Mouse (Mus musculus) embryonic facial prominence, embryonic 15.5 days (tissue): Measurements from ENCODE around the gene U2af2. TPM values are rescaled to one million over a fixed set of nuclear protein-coding genes. Genes with fewer than 3 reads are reported as not detected.
A peak's percentile ranks its signal among the peaks of the same experiment; 100 is the strongest.

Source experiments
- ATAC-seq: fragments of 200-750 bp; cut with Nextera tagmentation; 2 replicates; pipeline ENCODE4 v1.8.0; 2017; ENCODE audit warnings: low read depth, moderate TSS enrichment; ENCODE audit not compliant: insufficient number of reproducible peaks, low FRiP score, low TSS enrichment
- H3K27ac ChIP-seq: fragments of 300-500 bp; sonication (generic); replicated peaks from 2 replicates; pipeline ENCODE4 v1.5.1; 2015; ENCODE audit warnings: mild to moderate bottlenecking, inconsistent platforms
- H3K27me3 ChIP-seq: fragments of 300-500 bp; sonication (generic); 2 replicates; pipeline ENCODE4 v1.6.1; 2015; ENCODE audit warnings: inconsistent platforms
- H3K36me3 ChIP-seq: fragments of 300-500 bp; sonication (generic); 2 replicates; pipeline ENCODE4 v1.6.1; 2015; ENCODE audit warnings: mild to moderate bottlenecking, inconsistent platforms
- H3K4me1 ChIP-seq: fragments of 300-500 bp; sonication (generic); 2 replicates; pipeline ENCODE4 v1.6.1; 2015; ENCODE audit warnings: inconsistent platforms
- H3K4me2 ChIP-seq: fragments of 300-500 bp; sonication (generic); replicated peaks from 2 replicates; pipeline ENCODE4 v1.6.1; 2015; ENCODE audit warnings: mild to moderate bottlenecking, inconsistent platforms
- H3K4me3 ChIP-seq: fragments of 300-500 bp; sonication (generic); replicated peaks from 2 replicates; pipeline ENCODE4 v1.5.1; 2015; ENCODE audit warnings: mild to moderate bottlenecking, inconsistent platforms
- H3K9ac ChIP-seq: fragments of 300-500 bp; sonication (generic); 2 replicates; pipeline ENCODE4 v1.6.1; 2015; ENCODE audit warnings: inconsistent platforms
- H3K9me3 ChIP-seq: fragments of 300-500 bp; sonication (generic); replicated peaks from 2 replicates; pipeline ENCODE4 v1.6.1; 2016; ENCODE audit warnings: inconsistent platforms
- WGBS: fragments of 180-500 bp; shearing (Covaris S2); methylation state at CpG from one replicate; pipeline ENCODE4 v1.1.7; 2015; 5-methylcytosine and 5-hydroxymethylcytosine counted together
- microRNA-seq: library from miRNA; unstranded; fragments of <30 nt; microRNA quantifications from one replicate; pipeline ENCODE4, GENCODE M21; 2016; ENCODE audit warnings: borderline number of aligned reads
- polyA plus RNA-seq: library from polyadenylated mRNA; unstranded; fragments of >200 nt; fragmentation: Nextera tagmentation; extraction: Ambion mirVana; gene quantifications from 2 replicates; pipeline ENCODE4 v1.2.1, GENCODE M21; 2015

The U2af2 gene
- polyA plus RNA-seq, 1 experiment from 2014 or later, result 116 TPM

DNA sequence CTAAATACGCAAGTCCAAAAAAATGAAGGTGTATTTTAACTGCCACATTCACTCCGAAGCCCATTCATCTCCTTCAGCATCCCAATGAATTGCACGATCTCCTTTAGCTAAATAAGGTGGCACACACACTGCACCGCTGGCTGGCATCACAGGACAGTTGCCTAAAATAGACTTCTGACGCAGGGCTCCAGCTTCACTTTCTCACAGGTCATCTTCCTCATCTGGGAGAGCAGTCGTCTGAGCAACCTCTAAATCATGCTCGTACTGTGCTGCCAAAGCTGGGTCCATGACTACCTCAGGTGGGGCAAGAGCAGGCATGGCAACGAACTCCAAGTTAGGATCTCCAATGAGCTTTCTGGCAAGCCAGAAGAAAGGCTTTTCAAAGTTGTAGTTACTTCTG is 63.1 kb downstream of the U2af2 start:
- Histone ChIP-seq H3K27me3 (no peaks in the 10 kb centered on the region), H3K36me3 (no peaks in the 10 kb centered on the region), H3K4me2 (no peak overlapping the region; the same call in 1 of the 2 replicates), H3K27ac (no peak overlapping the region), H3K4me1 (0 out of 2 replicates have a peak, but pooled peaks cover 7% of the 10 kb centered on the region), H3K9ac (no peak overlapping the region), H3K9me3 (no peaks in the 10 kb centered on the region), H3K4me3 (no peak overlapping the region)
- WGBS, result 90% methylated on average over 8 of the region's 8 CpGs
- no peak for ATAC-seq

DNA sequence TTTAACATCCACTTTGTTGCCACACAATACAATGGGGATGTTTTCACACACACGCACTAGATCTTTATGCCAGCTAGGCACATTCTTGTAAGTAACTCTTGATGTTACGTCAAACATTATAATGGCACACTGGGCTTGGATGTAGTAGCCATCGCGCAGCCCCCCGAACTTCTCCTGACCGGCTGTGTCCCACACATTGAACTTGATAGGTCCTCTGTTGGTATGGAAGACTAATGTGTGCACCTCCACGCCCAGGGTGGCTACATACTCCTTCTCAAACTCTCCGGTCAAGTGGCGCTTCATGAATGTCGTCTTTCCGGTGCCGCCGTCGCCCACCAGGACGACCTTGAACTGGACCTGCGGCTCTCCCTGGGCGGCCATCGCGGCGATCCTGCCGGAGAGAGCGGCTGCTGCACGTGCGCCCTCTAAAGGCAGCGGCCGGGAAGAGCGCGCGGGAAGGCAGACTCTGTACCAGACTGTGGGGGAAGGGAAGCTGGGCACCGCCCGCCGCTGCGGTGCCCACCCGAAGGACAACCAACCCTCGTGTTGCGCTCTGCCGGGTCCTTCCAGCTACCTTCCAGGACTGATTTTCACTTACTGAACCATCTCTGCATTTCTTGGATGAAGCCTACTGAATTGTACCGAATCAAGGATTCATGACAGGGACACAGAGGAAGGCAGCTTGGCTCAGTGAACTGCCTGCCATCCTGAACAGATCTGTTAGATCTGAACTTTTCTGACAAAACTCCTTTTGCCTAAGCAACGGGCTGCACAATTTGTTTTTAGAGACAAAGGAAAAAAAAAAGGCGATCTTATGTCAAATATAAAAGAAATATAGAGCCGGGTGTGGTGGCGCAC is 63.8 kb downstream of the U2af2 start, which contains the start of gene Rasl2-9:
TSS of gene Rasl2-9 (minus strand) at position 402 of the 858 bp plus-strand sequence.
- 18% methylated on average over 42 of the region's 42 CpGs for WGBS
- H3K9ac ChIP-seq, result no peak within 1 kb of the TSS
- H3K36me3 ChIP-seq, result no peaks in the 10 kb centered on the region
- peak within 1 kb of the TSS; percentile 60 for H3K4me2 ChIP-seq
- H3K9me3 ChIP-seq, result no peaks in the 10 kb centered on the region
- no peak within 1 kb of the TSS for H3K27ac ChIP-seq
- H3K4me1 ChIP-seq, result 0 out of 2 replicates have a peak, but pooled peaks cover 7% of the 10 kb centered on the region
- ATAC-seq, result peak; percentile 63; the same call in 1 of the 2 replicates
- peak within 1 kb of the TSS; percentile 40 for H3K4me3 ChIP-seq
- no peaks in the 10 kb centered on the region for H3K27me3 ChIP-seq

Small RNAs within 50 kb of the gene (microRNA-seq; reads per million reads assigned to microRNA genes)
- not detected for gene Gm26217

Other genes starting within 250 kb of the U2af2 start
- 348 and 351 TPM in 2 replicates for gene Ube2s, start 249.6 kb upstream of the U2af2 start, polyA plus RNA-seq
- gene Shisa7, start 217.4 kb upstream of the U2af2 start, polyA plus RNA-seq, result 0.43 and 0.99 TPM in 2 replicates
- gene Isoc2b, start 191.9 kb upstream of the U2af2 start, polyA plus RNA-seq, result 11.3 and 13.1 TPM in 2 replicates
- 0.95 and 1.2 TPM in 2 replicates for gene Isoc2a, start 185.0 kb upstream of the U2af2 start, polyA plus RNA-seq
- gene Gm36210, start 155.6 kb upstream of the U2af2 start, polyA plus RNA-seq, result not detected in 2 replicates
- 4.1 and 4.9 TPM in 2 replicates for gene Zfp628, start 146.9 kb upstream of the U2af2 start, polyA plus RNA-seq
- 5.1 and 5.5 TPM in 2 replicates for gene Nat14, start 140.1 kb upstream of the U2af2 start, polyA plus RNA-seq
- gene Ssc5d, start 136.4 kb upstream of the U2af2 start, polyA plus RNA-seq, result 4.7 and 5.5 TPM in 2 replicates
- 0.32 and 1.1 TPM in 2 replicates for gene Sbk2, start 97.7 kb upstream of the U2af2 start, polyA plus RNA-seq
- 0.05 and 0.25 TPM in 2 replicates for gene Sbk3, start 91.0 kb upstream of the U2af2 start, polyA plus RNA-seq
- 32.8 and 35.0 TPM in 2 replicates for gene Zfp579, start 66.0 kb upstream of the U2af2 start, polyA plus RNA-seq
- 15.2 and 15.8 TPM in 2 replicates for gene Zfp524, start 47.7 kb upstream of the U2af2 start, polyA plus RNA-seq
- gene Fiz1, start 47.4 kb upstream of the U2af2 start, polyA plus RNA-seq, result 43.9 and 46.2 TPM in 2 replicates
- gene Gm44973, start 46.6 kb upstream of the U2af2 start, polyA plus RNA-seq, result 1.2 TPM in 1 of 2 replicates, not detected in the other
- 8.0 and 9.0 TPM in 2 replicates for gene Zfp865, start 41.8 kb upstream of the U2af2 start, polyA plus RNA-seq
- 35.4 and 37.8 TPM in 2 replicates for gene Ccdc106, start 41.6 kb upstream of the U2af2 start, polyA plus RNA-seq
- gene 4632433K11Rik, start 28.0 kb upstream of the U2af2 start, polyA plus RNA-seq, result not detected in 2 replicates
- 6.7 and 7.5 TPM in 2 replicates for gene Zfp784, start 23.7 kb upstream of the U2af2 start, polyA plus RNA-seq
- 36.8 and 43.1 TPM in 2 replicates for gene Zfp580, start 10.6 kb upstream of the U2af2 start, polyA plus RNA-seq
- gene Epn1, start 18.1 kb downstream of the U2af2 start, polyA plus RNA-seq, result 66.5 and 70.6 TPM in 2 replicates
- not detected in 2 replicates for gene Rfpl4, start 54.8 kb downstream of the U2af2 start, polyA plus RNA-seq
- gene Rasl2-9, start 63.8 kb downstream of the U2af2 start, polyA plus RNA-seq, result 0.60 and 0.80 TPM in 2 replicates
- not detected in 2 replicates for gene Vmn1r55, start 87.5 kb downstream of the U2af2 start, polyA plus RNA-seq
- gene Vmn1r56, start 134.6 kb downstream of the U2af2 start, polyA plus RNA-seq, result not detected in 2 replicates
- not detected in 2 replicates for gene Vmn1r57, start 156.3 kb downstream of the U2af2 start, polyA plus RNA-seq